Mouse (Mus musculus) spleen, postnatal 0 days (tissue): ENCODE results near the gene Vmn1r130. TPM values are rescaled to one million over a fixed set of nuclear protein-coding genes. Genes with fewer than 3 reads are reported as not detected.

ENCODE experiments used
- polyA plus RNA-seq: library from polyadenylated mRNA; unstranded; fragments of >200 nt; fragmentation: Nextera tagmentation; extraction: Ambion mirVana; gene quantifications from 2 replicates; pipeline ENCODE4 v1.2.1, GENCODE M21; 2015

Gene Vmn1r130
- polyA plus RNA-seq = not detected in 2 replicates

DNA sequence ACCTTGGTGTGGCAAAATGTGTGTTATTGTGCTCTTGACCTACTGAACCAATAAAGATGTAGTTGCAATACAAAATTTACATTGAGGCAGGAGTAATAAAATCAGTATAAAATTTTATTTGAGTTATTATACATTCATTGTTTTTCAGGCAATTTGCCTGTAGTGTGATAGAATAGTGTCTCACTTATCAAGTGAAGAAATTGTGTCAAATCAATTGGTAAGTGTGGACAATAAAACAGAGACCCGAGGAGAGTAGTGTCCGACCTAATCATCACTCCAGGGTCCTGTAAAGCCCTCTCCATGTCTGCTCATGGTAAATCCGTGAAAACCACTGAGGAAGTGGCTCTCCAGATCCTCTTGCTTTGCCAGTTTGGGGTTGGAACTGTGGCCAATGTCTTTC, at the start of gene Vmn1r130:
TSS of gene Vmn1r130 (plus strand) at position 301 of the 400 bp plus-strand sequence.

DNA sequence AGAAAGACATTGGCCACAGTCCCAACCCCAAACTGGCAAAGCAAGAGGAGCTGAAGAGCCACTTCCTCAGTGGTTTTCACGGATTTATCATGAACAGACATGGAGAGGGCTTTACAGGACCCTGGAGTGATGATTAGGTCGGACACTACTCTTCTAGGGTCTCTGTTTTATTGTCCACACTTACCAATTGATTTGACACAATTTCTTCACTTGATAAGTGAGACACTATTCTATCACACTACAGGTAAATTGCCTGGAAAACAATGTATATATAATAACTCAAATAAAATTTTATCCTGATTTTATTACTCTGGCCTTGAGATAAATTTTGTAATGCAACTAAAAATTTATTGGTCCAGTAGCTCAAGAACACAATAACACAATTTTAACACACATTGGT, 34.4 kb downstream of the Vmn1r130 start, which contains the start of gene Vmn1r131:
TSS of gene Vmn1r131 (minus strand) at position 101 of the 400 bp plus-strand sequence.

Other genes with a start within 250 kb of the Vmn1r130 start
- gene Vmn1r125, start 239.6 kb upstream of the Vmn1r130 start, polyA plus RNA-seq = not detected in 2 replicates
- gene Vmn1r126, start 210.3 kb upstream of the Vmn1r130 start, polyA plus RNA-seq = not detected in 2 replicates
- gene Vmn1r127, start 191.9 kb upstream of the Vmn1r130 start, polyA plus RNA-seq = not detected in 2 replicates
- not detected in 2 replicates for gene Vmn1r128, start 162.4 kb upstream of the Vmn1r130 start, polyA plus RNA-seq
- gene Vmn1r129, start 150.5 kb upstream of the Vmn1r130 start, polyA plus RNA-seq = not detected in 2 replicates
- gene Gm6882, start 79.0 kb upstream of the Vmn1r130 start, polyA plus RNA-seq = not detected in 2 replicates
- gene Vmn1r131, start 34.3 kb downstream of the Vmn1r130 start, polyA plus RNA-seq = not detected in 2 replicates
- not detected in 2 replicates for gene Vmn1r132, start 102.3 kb downstream of the Vmn1r130 start, polyA plus RNA-seq
- gene Gm4175, start 249.7 kb downstream of the Vmn1r130 start, polyA plus RNA-seq = not detected in 2 replicates